Mouse (Mus musculus) heart, adult 18-20 months (tissue): ENCODE data around the gene Lclat1. TPM values are rescaled to one million over a fixed set of nuclear protein-coding genes. Genes with fewer than 3 reads are reported as not detected.
"Not testable (repeated sequence)": the region's sequence is repeated elsewhere in the genome, so short reads cannot be mapped to it uniquely, and the experiment has no call there.

Experiments used
- DNase-seq, 2 experiments: peaks; one replicate each; pipeline ENCODE4 v3.0.0; 2021 to 2022; ENCODE audit warnings: mixed read lengths in 1 of 2
- total RNA-seq, 2 experiments: library from RNA; stranded (reverse); gene quantifications; 2 replicates each; pipeline ENCODE4 v1.2.3; 2021

Gene Lclat1
- total RNA-seq, 2 experiments from 2014 or later, result 97.3 to 97.5 TPM

DNA sequence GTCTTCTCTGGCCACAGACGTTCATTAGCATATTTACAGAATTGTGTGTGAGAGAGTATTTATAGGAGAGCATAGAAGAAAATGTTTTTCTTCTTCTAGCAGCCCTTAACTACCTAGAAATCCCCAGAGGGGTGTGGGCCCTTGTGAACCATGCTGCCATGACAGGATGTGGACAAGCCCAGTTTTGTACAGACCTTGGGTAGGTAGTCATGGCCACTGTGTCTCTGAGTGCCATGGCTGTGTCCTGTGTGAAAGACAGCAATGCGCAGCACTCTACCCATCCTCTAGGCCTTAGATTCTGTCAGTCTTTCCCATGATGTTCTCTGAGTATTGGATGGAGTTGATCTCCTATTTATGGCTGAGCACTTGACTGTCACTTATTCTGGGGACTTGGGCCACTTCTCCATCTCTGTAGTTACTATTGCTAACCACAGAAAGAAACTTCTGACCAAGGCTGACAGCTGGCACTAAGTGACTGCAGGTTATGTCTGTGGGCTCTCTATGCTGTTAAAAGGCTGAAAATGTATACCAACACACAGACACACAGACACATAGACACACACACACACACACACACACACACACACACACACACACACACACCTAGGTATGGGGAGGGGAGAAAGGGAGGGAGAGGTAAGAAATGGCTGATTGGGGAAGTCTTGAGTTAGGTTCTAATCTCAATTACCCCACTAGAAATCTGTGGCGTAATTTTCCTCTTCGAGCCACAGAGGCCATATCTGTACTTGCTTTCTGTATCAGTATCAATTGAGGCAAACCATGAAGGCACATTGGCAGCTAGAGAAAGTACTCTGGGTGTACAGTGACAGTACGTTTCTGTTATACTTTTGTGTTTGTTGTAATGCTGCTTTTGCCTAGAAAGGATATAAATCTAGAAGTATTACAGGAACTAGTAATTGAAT is 29.0 kb downstream of the Lclat1 start:
- DNase-seq, result no peak

DNA sequence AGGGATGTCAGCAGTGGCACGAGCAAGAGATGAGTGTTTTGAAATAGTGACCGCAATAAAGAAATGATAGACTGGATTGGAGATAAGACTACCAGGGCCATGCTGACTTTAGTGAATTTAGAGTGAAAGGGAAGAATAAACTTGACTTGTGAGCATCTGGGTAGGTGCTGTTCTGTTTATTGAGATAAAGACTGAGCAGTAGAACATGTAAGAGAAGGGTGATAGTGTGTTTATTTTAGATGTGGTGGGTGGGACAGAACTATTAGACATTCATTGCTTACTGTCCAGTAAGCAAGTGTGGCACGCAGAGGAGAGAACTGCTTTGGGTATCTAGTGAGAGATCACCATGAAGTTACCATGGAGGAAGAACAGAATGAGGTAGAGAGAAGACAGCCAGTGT is 30.4 kb downstream of the Lclat1 start:
- no peak for DNase-seq

DNA sequence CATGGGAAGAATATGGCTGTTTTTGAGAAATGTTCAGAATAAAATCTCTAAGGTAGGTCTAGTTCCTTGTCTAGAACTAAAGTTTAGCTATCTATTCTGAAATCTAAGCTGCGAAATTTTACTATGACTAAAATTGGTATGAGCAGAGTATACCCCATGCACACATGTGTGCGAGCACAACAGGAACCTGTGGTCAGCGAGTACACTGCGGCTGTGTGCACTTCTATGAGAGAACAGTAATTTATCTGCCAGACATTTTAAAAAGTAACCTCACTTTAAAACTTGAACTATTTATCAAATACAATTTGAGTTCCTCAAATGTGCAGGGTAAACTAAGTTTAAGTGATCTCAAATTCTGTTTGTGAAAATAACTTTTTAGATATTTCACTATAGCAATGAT is 34.2 kb downstream of the Lclat1 start:
- no peak for DNase-seq

DNA sequence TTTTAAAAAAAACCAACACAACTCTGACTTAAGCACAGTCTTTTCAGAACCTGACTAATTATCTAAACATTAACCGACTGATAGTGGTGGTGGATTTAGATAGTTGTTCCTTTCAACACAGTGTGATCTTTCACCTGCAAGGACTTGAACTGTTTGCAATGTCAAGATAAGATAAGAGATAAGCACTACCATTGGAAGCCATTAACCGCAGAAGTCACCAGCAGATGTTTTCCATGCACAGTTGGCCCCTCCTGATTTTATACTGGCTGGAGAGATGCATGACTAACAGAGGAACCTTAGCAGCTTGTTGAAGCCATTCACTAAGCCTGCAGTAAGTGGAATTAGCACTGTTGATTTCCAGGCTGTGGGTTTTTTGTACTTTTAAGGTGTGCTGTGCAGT is 34.7 kb downstream of the Lclat1 start:
- DNase-seq, result no peak

DNA sequence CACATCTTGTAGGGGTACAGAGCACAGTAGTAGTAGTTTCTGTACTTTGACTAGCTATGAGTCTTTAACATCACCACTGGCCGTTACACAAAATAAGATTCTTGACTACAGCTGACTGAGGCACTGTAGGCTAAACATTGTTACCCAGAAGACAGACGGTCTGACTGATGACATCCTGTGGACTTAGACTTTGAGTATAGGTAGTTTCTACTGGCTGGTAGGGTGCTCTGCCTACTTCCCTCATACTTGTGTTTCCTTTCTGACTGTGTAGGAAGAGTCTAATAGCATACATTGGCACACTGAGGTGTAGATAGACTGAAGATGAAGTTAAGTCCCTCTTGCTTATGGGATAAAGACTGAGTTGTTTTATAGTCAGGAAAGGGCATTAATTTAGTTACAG is 37.6 kb downstream of the Lclat1 start:
- no peak for DNase-seq

DNA sequence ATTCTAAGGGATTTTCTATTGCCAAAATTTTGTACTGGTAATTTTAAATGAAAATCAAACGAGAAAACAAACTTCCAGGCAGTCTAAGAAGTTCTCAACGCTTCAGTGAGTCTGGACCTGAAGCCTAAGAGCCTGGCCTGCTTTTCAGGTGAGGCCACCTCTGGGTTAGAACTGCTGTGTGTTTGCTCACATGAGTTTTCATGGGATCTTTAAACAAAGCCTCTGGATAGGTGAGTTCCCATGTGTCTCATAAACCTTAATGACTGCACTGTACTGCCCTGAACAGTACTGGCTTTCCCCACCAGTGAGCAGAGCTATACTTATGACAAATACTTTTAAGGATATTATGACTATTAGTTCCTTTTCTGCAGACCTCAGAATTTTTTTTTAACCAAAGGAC is 40.8 kb downstream of the Lclat1 start:
- DNase-seq, result no peak

DNA sequence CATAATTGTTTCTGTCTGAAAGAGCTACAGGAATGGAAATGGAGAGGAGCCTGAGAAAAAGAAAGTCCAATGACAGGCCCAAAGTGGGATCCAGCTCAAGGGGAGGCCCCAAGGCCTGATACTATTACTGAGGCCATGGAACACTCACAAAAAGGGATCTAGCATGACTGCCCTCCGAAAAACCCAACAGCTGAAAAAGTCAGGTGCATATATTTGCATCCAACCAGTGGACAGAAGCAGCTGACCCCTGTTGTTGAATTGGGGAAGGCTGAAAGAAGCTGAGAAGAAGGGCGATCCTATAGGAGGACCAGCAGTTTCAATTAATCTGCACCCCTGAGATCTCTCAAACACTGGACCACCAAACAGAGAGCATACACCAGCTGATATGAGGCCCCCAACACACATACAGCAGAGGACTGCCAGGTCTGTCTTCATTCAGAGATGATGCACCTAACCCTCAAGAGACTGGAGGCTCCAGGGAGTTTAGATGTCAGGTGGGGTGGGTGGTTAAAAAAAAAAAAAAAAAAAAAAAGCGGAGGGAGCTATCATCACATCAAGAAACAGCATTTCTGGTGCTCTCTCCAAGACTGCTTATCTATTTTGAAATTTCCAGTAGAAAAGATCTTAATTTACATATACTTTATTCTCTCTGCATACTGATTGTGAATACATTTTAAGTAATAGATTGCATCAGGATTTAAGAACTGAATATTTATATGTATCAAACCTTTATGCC is 45.2 kb downstream of the Lclat1 start:
- not testable (repeated sequence) for DNase-seq

DNA sequence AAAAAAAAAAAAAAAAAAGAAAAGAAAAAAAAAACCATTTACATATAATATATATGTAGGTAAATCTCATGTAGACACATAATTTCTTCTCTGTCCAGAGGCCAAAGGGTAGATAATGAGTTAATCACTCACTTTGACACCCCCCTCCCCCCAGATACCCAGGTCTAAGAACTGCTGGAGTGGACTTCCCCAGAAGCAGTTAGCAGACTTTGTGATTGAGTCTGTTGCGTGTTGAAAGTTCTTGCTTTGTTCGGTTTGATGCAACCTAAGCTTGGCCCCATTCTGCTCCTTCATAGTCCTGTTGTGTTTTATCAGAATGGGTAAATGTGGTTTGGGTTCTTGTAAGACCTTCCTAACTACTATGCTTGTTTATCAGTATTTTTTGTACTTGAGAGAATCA is 45.9 kb downstream of the Lclat1 start:
- no peak for DNase-seq

DNA sequence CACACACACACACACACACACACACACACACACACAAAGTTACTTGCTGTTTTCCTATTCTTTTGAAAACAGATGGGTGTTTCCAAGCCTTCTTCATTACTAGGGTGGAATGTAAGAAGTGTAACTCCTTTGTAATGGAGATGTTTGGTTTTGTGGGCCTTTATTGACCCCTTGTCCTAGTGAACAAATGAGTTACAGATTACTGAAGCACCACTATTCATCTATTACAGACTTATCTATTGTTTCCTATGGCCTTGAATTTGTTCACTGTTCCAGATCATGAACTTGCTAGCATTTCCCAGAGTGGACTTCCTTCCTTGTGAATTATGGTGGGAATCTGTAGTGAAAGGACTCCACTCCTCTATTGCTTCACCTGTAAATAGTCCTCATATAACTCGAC is 48.8 kb downstream of the Lclat1 start:
- no peak for DNase-seq

DNA sequence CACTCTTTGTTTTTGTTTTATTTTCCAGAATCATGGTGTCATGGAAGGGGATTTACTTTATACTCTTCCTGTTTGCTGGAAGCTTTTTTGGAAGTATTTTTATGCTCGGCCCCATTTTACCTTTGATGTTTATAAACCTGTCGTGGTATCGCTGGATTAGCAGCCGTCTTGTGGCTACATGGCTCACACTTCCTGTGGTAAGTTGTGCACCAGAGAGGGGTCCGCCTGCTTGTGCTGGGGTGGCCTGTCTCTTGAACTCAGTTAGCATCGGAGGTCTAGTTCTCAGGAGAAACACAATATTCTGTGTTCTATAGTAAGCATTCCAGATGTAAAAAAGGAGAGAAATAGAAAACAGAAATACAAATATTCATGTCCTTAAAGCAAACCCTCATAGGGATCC is 54.0 kb downstream of the Lclat1 start:
- DNase-seq, result no peak

DNA sequence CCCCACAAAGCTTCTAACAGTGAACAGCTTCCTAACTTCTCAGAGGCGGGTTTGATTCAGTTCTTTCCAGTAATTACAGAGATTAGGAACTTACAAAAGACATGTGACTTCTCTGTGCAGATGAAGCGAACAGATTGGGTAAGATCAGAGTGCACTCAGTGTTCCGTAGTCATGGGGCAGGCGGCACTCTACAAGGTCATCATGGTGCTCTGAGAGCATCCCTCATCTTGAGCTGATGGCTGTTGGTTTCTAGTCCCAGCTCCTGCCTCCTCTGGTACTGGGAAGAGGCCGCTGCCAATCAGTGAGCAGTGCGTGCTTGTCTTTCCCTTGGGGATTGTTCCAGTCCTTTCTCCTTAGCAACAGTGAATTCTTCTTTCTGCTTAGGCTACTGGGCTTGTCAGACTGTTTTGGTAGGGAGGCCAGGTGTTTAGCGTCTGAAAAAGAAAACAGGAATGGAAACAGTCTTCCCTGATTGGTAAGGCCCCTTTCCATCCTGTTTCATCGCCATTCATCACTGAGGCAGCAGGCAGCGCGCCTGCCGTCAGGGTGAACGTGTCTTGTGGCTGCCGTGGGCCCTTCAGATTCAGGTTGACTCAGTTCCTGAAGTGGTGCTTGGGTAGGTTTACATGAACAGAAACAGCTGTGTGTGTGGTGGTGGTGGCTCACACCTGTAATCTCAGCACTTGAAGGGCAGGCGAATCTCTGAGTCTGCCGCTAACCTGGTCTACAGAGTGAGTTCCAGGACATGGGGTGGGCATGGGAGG is 54.8 kb downstream of the Lclat1 start:
- DNase-seq, result no peak

DNA sequence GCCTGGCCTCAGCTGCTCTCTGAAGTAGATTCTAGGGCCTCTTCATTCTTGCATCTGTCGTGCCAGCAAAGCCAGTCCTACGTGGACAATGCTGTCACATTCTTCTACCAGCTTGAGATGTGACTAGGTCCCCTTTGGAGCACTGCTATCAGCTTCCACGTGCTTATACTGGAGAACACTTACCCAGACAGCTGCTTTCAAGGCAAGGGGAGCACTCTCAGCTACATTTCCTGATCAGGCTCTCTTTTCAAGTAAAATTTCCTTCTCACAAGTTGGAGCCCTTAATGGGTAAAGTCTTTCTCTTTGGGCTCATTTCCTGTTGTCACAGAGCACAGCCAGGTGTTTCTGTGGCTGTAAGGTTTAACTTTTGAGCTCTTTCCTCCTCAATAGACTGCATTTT is 55.8 kb downstream of the Lclat1 start:
- no peak for DNase-seq

DNA sequence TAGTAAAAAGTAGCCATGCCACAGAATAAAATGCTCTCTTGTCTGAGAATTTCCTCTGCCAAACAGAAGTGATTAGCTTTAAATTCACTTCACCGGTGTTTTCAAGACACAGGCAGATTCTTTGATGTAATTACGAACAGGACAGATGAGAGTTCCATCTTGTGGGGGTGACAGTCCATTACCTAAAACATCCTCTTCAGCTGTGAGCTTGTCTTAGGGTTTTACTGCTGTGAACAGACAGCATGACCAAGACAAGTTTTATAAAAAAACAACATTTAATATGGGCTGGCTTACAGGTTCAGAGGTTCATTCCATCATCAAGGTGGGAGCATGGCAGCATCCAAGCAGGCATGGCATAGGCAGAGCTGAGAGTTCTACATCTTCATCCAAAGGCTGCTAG is 56.3 kb downstream of the Lclat1 start:
- no peak for DNase-seq

DNA sequence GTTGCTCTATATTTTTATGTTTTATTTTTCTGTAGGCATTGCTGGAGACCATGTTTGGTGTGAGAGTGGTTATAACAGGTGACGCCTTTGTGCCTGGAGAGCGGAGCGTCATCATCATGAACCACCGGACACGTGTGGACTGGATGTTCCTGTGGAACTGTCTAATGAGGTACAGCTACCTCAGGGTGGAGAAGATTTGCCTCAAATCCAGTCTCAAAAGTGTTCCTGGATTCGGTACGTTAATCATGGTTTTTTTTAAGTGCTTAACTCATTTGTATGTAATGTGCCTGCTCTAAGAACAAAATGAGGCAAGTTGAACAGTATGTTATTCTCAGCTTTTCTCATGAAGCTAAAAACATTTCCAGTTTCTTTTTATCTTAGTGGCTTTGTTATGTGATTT is 61.7 kb downstream of the Lclat1 start:
- no peak for DNase-seq

DNA sequence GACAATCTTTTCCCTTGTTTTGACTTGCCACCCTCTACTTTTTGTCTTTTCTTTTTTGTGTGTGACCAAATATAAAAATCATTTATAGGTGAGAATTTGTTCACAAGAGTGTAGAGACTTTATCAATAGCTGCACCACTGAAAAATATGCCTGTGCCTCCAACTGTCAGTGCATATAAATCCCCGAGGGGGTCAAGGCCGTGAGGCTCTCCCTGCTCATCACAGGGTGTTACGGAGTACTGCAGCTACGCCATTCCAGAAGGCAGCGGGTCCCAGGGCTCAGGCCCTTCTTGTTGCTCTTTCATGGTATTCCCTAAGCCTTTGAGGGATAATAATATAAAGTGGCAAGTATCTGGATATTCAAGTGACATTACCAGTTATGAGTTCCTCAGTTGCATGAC is 62.4 kb downstream of the Lclat1 start:
- DNase-seq, result no peak

DNA sequence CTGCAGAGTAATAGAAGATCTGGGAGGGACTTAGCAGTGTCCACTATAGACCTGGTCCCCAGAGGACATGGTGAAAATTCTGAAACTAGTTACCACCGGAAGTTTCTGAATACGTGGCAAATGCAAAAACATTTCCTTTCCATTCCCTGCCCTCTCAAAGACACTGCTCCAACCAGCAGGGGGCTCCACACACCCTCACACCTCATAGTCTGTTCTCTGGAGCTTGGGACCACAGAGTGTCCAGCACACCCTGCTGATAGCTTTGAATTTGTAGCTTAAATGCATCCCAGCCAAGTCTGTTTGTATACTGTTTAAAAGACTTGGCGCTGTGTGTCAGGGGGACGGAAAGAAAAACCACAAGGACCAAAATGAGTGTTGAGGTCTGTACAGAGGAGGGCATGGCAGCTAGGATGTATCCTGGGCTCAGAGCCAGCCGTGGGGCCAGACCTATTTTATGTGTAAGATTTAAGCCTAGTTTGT is 66.3 kb downstream of the Lclat1 start:
- peak; percentile 53 to 70 for DNase-seq

DNA sequence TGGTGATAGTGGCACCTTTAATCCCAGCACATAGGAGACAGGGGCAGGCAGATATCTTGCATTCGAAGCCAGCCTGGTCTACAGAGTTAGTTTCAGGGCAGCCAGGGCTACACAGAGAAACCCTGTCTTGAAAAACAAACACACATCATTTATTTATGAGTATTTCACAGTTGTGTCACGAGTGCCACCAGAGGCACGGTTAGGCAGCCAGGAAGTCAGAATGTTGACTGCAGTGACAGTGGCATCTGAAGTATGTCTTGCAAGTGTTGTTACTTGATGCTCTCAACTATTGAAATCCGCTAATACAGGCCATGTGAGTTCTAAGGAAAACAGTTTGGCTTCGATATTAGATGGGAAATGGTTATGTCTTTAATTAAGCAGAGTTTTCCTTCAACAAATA is 67.9 kb downstream of the Lclat1 start:
- no peak for DNase-seq

DNA sequence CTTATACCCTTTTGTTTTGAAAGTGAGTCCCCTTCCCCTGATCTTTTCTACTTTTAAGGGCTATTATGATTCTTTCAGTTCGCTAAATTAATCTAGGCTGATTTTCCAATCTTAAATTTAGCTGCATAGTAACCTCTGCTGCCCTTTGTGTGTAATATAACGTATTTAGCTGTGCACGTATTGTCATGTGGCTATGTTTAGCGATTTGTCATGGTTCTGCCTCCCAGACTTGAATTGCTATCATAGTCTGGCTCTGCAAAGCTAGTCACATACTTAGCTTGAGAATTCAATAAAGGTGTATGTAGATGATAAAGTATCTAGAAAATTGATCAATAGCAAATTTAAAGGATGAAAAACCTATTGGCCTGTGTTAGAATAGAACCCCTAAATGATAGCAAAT is 69.3 kb downstream of the Lclat1 start:
- no peak for DNase-seq

DNA sequence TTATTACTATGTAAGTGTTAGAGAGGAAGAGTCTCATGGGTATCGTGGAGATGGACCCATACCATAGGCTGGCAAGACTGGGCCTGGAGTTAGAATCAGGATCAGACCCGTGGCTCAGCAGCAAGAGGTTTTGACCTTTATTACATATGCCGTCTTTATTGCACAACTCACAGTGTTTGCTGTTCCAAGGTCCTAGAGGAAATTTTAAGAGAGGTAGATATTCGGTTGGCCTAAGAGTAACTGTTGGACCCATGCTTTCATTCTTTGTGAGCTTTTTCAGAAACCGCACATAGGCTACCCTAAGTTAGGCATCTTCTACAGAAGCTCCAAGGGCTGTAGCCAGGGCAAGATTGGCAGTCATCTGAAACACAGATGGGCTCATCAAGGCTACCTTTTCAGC is 79.1 kb downstream of the Lclat1 start:
- no peak for DNase-seq

DNA sequence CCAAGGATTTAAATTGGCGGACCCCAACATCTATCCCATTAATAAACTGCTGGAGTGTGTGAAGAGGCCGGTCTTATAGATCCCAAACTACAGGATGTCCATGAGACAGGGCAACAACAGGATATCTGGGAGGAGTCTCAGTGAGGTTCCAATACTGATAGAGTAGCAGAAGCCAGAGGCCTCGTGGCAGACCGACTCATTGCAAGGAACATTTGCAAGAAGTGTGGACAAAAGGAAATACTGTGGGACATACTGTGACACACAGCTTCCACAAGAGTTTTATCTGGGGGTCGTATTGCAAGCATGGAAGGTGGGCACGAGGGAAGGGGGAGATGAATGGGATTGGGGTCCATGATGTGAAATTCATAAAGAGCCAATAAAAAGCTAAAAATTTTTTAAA is 86.4 kb downstream of the Lclat1 start:
- DNase-seq, result peak in 1 of 2 experiments; percentile 15

DNA sequence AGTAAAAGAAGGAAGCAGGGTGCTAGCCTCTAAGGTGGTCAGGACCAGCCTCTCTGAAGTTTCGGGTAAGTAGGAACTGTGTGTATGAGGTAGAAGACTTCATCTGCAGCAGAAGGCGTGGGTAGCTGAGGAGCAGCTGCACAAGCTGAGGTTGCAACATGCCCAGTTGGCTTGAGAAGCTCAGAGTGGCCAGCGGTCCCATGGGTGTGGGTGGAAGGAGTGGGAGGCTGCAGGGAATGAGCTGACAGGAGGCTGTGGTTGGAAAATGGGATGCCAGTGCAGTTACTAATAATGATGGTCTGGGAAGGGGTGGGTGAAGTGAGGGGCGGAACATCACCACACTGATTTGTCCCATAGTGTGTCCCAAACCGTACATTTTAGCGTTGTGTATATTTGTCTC is 86.8 kb downstream of the Lclat1 start:
- peak; percentile 59 to 77 for DNase-seq

DNA sequence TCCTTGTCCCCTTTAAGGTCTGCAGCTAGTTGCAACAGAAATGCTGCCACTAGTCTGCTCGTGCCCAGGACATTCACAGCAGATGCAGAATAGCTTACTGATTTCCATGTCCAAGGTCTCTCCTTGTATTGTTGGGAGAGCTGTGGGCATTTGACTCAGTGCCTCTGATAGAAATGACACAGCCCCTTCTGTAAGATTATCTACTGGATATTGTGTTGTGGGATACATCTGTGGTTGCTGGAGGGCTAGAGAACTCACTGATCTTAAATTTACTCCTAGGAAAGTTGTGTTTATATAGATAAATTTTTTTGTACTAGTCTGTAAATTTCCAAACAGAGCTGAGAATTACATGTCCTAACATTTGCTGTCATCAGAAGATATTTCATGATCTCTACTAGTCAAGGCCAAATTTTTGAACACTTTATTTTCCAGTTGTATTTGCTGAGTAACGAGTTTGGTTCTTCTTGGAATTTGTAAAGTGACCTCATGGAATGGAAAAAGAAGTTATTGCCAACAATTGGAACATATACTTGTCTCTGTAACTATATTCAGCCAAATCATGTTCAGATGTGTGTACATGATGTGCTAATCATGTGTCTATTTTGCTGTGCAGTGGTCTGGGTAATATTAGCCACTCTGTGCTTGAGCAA is 87.4 kb downstream of the Lclat1 start:
- DNase-seq, result no peak
